Mouse (Mus musculus): ENCODE data around the gene Fkbp11. TPM values are rescaled to one million over a fixed set of nuclear protein-coding genes. Genes with fewer than 3 reads are reported as not detected.

Fkbp11 gene
- polyA plus RNA-seq, 1 experiment, result 4.7 TPM

- Histone ChIP-seq H3K4me3 (replicated peaks; ENCODE audit: insufficient read depth, low read depth, low read length) (no peak overlapping the region), H3K27me3 (ENCODE audit: control insufficient read depth, insufficient read depth, low read length) (no peaks in the 10 kb centered on the region), H3K27ac (ENCODE audit: insufficient read depth, low read length) (no peak overlapping the region), H3K4me1 (ENCODE audit: control insufficient read depth, insufficient read depth, low read length) (no peaks in the 10 kb centered on the region)
- WGBS, result 89% methylated on average over 4 of the region's 4 CpGs
- DNase-seq, result no peak
- TF ChIP-seq CTCF (IDR thresholded peaks at IDR 0.05; ENCODE audit: borderline replicate concordance, insufficient read depth, low read depth, low read length) (no peak), POLR2A (IDR thresholded peaks at IDR 0.05; ENCODE audit: borderline replicate concordance, insufficient read depth, low read length) (no peak)
Measured at GRCm38 (mm10) chr15:98726079-98726478, 1.9 kb downstream of the Fkbp11 start.

- TF ChIP-seq POLR2A (IDR thresholded peaks at IDR 0.05; ENCODE audit: borderline replicate concordance, insufficient read depth, low read length) (no peak), CTCF (IDR thresholded peaks at IDR 0.05; ENCODE audit: borderline replicate concordance, insufficient read depth, low read depth, low read length) (no peak)
- Histone ChIP-seq H3K27me3 (ENCODE audit: control insufficient read depth, insufficient read depth, low read length) (no peaks in the 10 kb centered on the region), H3K4me1 (ENCODE audit: control insufficient read depth, insufficient read depth, low read length) (no peaks in the 10 kb centered on the region), H3K4me3 (replicated peaks; ENCODE audit: insufficient read depth, low read depth, low read length) (no peak overlapping the region), H3K27ac (ENCODE audit: insufficient read depth, low read length) (no peak overlapping the region)
- WGBS, result 30% methylated on average over 19 of the region's 19 CpGs
- no peak for DNase-seq
Measured at GRCm38 (mm10) chr15:98724441-98724840, 3.6 kb downstream of the Fkbp11 start.

GRCm38 (mm10) chr15:98722854-98723253, 5.1 kb downstream of the Fkbp11 start:
- no peak for TF ChIP-seq CTCF (IDR thresholded peaks at IDR 0.05; ENCODE audit: borderline replicate concordance, insufficient read depth, low read depth, low read length)
- no peak for TF ChIP-seq POLR2A (IDR thresholded peaks at IDR 0.05; ENCODE audit: borderline replicate concordance, insufficient read depth, low read length)
- no peak for DNase-seq
- WGBS, result 71% methylated on average over 14 of the region's 14 CpGs
- Histone ChIP-seq H3K27me3 (ENCODE audit: control insufficient read depth, insufficient read depth, low read length) (no peaks in the 10 kb centered on the region), H3K27ac (ENCODE audit: insufficient read depth, low read length) (no peak overlapping the region), H3K4me3 (replicated peaks; ENCODE audit: insufficient read depth, low read depth, low read length) (no peak overlapping the region), H3K4me1 (ENCODE audit: control insufficient read depth, insufficient read depth, low read length) (no peaks in the 10 kb centered on the region)

- no peaks in the 10 kb centered on the region for H3K27me3 ChIP-seq (ENCODE audit: control insufficient read depth, insufficient read depth, low read length)
- TF ChIP-seq CTCF (IDR thresholded peaks at IDR 0.05; ENCODE audit: borderline replicate concordance, insufficient read depth, low read depth, low read length) (no peak), POLR2A (IDR thresholded peaks at IDR 0.05; ENCODE audit: borderline replicate concordance, insufficient read depth, low read length) (no peak)
- 71% methylated on average over 8 of the region's 8 CpGs for WGBS
- H3K4me1 ChIP-seq (ENCODE audit: control insufficient read depth, insufficient read depth, low read length), result no peaks in the 10 kb centered on the region
- H3K4me3 ChIP-seq (replicated peaks; ENCODE audit: insufficient read depth, low read depth, low read length), result no peak overlapping the region
- no peak overlapping the region for H3K27ac ChIP-seq (ENCODE audit: insufficient read depth, low read length)
- DNase-seq, result no peak
Measured at GRCm38 (mm10) chr15:98722191-98722590, 5.8 kb downstream of the Fkbp11 start.

- 76% methylated on average over 16 of the region's 16 CpGs for WGBS
- no peak for DNase-seq
- TF ChIP-seq CTCF (IDR thresholded peaks at IDR 0.05; ENCODE audit: borderline replicate concordance, insufficient read depth, low read depth, low read length) (no peak), POLR2A (IDR thresholded peaks at IDR 0.05; ENCODE audit: borderline replicate concordance, insufficient read depth, low read length) (no peak)
- Histone ChIP-seq H3K4me1 (ENCODE audit: control insufficient read depth, insufficient read depth, low read length) (0 out of 2 replicates have a peak, but pooled peaks cover 2% of the 10 kb centered on the region), H3K4me3 (replicated peaks; ENCODE audit: insufficient read depth, low read depth, low read length) (no peak overlapping the region), H3K27ac (ENCODE audit: insufficient read depth, low read length) (no peak overlapping the region), H3K27me3 (ENCODE audit: control insufficient read depth, insufficient read depth, low read length) (no peaks in the 10 kb centered on the region)
Measured at GRCm38 (mm10) chr15:98717301-98717700, 10.7 kb downstream of the Fkbp11 start.

GRCm38 (mm10) chr15:98714230-98714652, 13.8 kb downstream of the Fkbp11 start:
- peak in 1 of 2 experiments; percentile 18 for DNase-seq

GRCm38 (mm10) chr15:98710442-98710841, 17.6 kb downstream of the Fkbp11 start:
- H3K27me3 ChIP-seq (ENCODE audit: control insufficient read depth, insufficient read depth, low read length), result no peaks in the 10 kb centered on the region
- 17% methylated on average over 9 of the region's 9 CpGs for WGBS
- H3K4me3 ChIP-seq (replicated peaks; ENCODE audit: insufficient read depth, low read depth, low read length), result no peak overlapping the region
- H3K27ac ChIP-seq (ENCODE audit: insufficient read depth, low read length), result no peak overlapping the region
- peaks cover 2% of the 10 kb centered on the region; the same call in 1 of the 2 replicates for H3K4me1 ChIP-seq (ENCODE audit: control insufficient read depth, insufficient read depth, low read length)
- TF ChIP-seq POLR2A (IDR thresholded peaks at IDR 0.05; ENCODE audit: borderline replicate concordance, insufficient read depth, low read length) (no peak), CTCF (IDR thresholded peaks at IDR 0.05; ENCODE audit: borderline replicate concordance, insufficient read depth, low read depth, low read length) (peak; percentile 73)
- peak; percentile 56 to 72 for DNase-seq

More at GRCm38 (mm10) chr15:98714230-98714652, 13.8 kb downstream of the Fkbp11 start:
- 17% methylated on average over 5 of the region's 5 CpGs for WGBS
- no peak overlapping the region for H3K27ac ChIP-seq (ENCODE audit: insufficient read depth, low read length)
- TF ChIP-seq CTCF (IDR thresholded peaks at IDR 0.05; ENCODE audit: borderline replicate concordance, insufficient read depth, low read depth, low read length) (no peak), POLR2A (IDR thresholded peaks at IDR 0.05; ENCODE audit: borderline replicate concordance, insufficient read depth, low read length) (no peak)
- no peak overlapping the region for H3K4me3 ChIP-seq (replicated peaks; ENCODE audit: insufficient read depth, low read depth, low read length)
- H3K27me3 ChIP-seq (ENCODE audit: control insufficient read depth, insufficient read depth, low read length), result no peaks in the 10 kb centered on the region
- 0 out of 2 replicates have a peak, but pooled peaks cover 2% of the 10 kb centered on the region for H3K4me1 ChIP-seq (ENCODE audit: control insufficient read depth, insufficient read depth, low read length)

- Histone ChIP-seq H3K27ac (ENCODE audit: insufficient read depth, low read length) (no peak within 1 kb of the TSS), H3K4me1 (ENCODE audit: control insufficient read depth, insufficient read depth, low read length) (no peaks in the 10 kb centered on the region; the same call in 1 of the 2 replicates), H3K27me3 (ENCODE audit: control insufficient read depth, insufficient read depth, low read length) (no peaks in the 10 kb centered on the region), H3K4me3 (replicated peaks; ENCODE audit: insufficient read depth, low read depth, low read length) (peak within 1 kb of the TSS; percentile 64)
- peak; percentile 83 to 84 for DNase-seq
- WGBS, result 22% methylated on average over 16 of the region's 16 CpGs
- TF ChIP-seq POLR2A (IDR thresholded peaks at IDR 0.05; ENCODE audit: borderline replicate concordance, insufficient read depth, low read length) (no peak), CTCF (IDR thresholded peaks at IDR 0.05; ENCODE audit: borderline replicate concordance, insufficient read depth, low read depth, low read length) (peak; percentile 73)
Measured at GRCm38 (mm10) chr15:98707766-98708372, 20.1 kb downstream of the Fkbp11 start, which contains the start of gene Ccdc65. Gene Ccdc65 (plus strand): TSS chr15:98708207.
